Mouse (Mus musculus): ENCODE data around the gene Igsf10. TPM values are rescaled to one million over a fixed set of nuclear protein-coding genes. Genes with fewer than 3 reads are reported as not detected.

The Igsf10 gene
- total and polyA plus RNA-seq, 2 experiments from 2014 or later: 3.6 to 6.5 TPM

GRCm38 (mm10) chr3:59321278-59321876 is 22.8 kb downstream of the Igsf10 start:
- Histone ChIP-seq H3K4me3 (ENCODE audit: low read depth, low read length) (no peak overlapping the region), H3K27me3 (ENCODE audit: insufficient read depth, low read length) (no peaks in the 10 kb centered on the region), H3K9ac (replicated peaks; ENCODE audit: low read length, poor library complexity, severe bottlenecking) (no peak overlapping the region), H3K4me1 (ENCODE audit: insufficient read depth, low read length) (no peaks in the 10 kb centered on the region), H3K27ac (ENCODE audit: low read depth, low read length) (no peak overlapping the region), H3K9me3 (ENCODE audit: low read length) (no peaks in the 10 kb centered on the region), H3K36me3 (ENCODE audit: insufficient read depth, low read length) (0 out of 2 replicates have a peak, but pooled peaks cover 12% of the 10 kb centered on the region), H3K4me2 (ENCODE audit: low read depth, low read length, poor library complexity, severe bottlenecking) (no peak overlapping the region)
- ATAC-seq (ENCODE audit: low FRiP score) (peak; percentile 51; the same call in 1 of the 2 replicates), DNase-seq (ENCODE audit: low spot score) (peak; percentile 78)
- peak; percentile 89 for TF ChIP-seq CTCF (IDR thresholded peaks at IDR 0.05)
- 46% methylated on average over 7 of the region's 7 CpGs for WGBS

DNA sequence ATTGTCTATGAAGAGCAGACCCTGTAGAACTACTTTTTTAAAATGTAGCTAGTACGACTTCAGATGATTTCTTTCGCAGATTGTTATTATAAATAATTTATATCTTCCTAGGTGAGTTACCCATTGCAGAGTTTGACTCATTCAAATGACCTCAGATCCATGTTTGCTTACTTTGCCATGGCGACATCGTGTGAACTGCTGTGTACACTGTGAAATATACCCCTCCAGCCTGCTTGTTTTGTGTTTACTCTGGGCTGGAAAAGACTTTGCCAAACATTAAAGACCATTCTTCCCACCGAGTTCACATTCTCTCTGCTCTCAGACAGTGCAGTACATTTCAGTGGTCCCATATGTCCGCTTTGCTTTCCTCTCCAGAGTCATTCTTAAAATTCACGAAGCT is 28.1 kb downstream of the Igsf10 start:
- TF ChIP-seq CTCF (IDR thresholded peaks at IDR 0.05): no peak
- no peaks in the 10 kb centered on the region for H3K9me3 ChIP-seq (ENCODE audit: low read length)
- no peak overlapping the region for H3K4me3 ChIP-seq (ENCODE audit: low read depth, low read length)
- no peak overlapping the region for H3K4me2 ChIP-seq (ENCODE audit: low read depth, low read length, poor library complexity, severe bottlenecking)
- no peak for DNase-seq (ENCODE audit: low spot score)
- WGBS: 79% methylated on average over 7 of the region's 7 CpGs
- H3K4me1 ChIP-seq (ENCODE audit: insufficient read depth, low read length): no peaks in the 10 kb centered on the region
- ATAC-seq (ENCODE audit: low FRiP score): no peak
- H3K27ac ChIP-seq (ENCODE audit: low read depth, low read length): no peak overlapping the region
- H3K36me3 ChIP-seq (ENCODE audit: insufficient read depth, low read length): peaks cover 15% of the 10 kb centered on the region; the same call in 1 of the 2 replicates
- H3K27me3 ChIP-seq (ENCODE audit: insufficient read depth, low read length): no peaks in the 10 kb centered on the region
- no peak overlapping the region for H3K9ac ChIP-seq (replicated peaks; ENCODE audit: low read length, poor library complexity, severe bottlenecking)

DNA sequence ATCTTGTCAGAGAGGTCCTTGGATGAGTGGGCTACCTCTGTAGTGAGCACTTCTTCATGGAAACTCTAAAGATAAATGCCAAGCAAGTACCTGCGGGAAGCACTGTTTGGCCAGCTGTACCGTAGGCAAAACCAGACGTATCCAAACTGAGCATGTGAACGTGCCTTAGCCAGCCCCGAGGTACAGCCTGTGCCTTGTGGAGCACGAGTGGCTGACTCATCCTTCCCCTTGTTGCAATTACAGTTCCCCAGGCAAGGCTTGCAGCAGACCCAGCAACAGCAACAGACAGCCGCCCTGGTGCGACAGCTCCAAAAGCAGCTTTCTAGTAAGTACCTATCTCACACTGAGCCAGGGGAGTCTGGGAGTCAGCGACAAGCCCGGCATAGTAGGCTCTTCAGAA is 31.6 kb downstream of the Igsf10 start:
- ATAC-seq (ENCODE audit: low FRiP score) (no peak), DNase-seq (ENCODE audit: low spot score) (no peak)
- Histone ChIP-seq H3K27me3 (ENCODE audit: insufficient read depth, low read length) (no peaks in the 10 kb centered on the region), H3K36me3 (ENCODE audit: insufficient read depth, low read length) (peaks cover 2% of the 10 kb centered on the region; the same call in 1 of the 2 replicates), H3K27ac (ENCODE audit: low read depth, low read length) (no peak overlapping the region), H3K9me3 (ENCODE audit: low read length) (no peaks in the 10 kb centered on the region), H3K4me1 (ENCODE audit: insufficient read depth, low read length) (no peaks in the 10 kb centered on the region), H3K4me2 (ENCODE audit: low read depth, low read length, poor library complexity, severe bottlenecking) (no peak overlapping the region), H3K9ac (replicated peaks; ENCODE audit: low read length, poor library complexity, severe bottlenecking) (no peak overlapping the region), H3K4me3 (ENCODE audit: low read depth, low read length) (no peak overlapping the region)
- TF ChIP-seq CTCF (IDR thresholded peaks at IDR 0.05): no peak
- 90% methylated on average over 10 of the region's 10 CpGs for WGBS

DNA sequence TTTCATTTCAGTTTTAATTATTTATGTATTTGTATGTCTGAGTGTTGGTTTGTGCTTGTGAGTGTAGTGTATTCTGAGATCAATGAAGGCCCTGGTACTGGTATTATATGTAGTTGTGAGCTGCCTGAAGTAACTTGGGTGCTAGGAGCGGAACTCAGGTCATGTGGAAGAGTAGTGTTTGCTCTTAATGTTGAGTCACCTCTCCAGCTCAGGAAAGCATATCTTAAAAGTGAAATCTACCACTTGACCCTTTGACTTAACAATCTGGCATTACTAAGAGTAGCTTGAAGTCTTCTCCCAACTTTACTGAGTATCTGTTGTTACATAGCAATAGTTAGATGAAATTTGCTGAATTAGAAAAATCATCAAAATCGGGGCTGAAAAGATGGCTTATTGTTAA is 38.7 kb downstream of the Igsf10 start:
- Histone ChIP-seq H3K4me3 (ENCODE audit: low read depth, low read length) (no peak overlapping the region), H3K27me3 (ENCODE audit: insufficient read depth, low read length) (no peaks in the 10 kb centered on the region), H3K36me3 (ENCODE audit: insufficient read depth, low read length) (no peaks in the 10 kb centered on the region), H3K9me3 (ENCODE audit: low read length) (no peaks in the 10 kb centered on the region), H3K4me1 (ENCODE audit: insufficient read depth, low read length) (no peaks in the 10 kb centered on the region), H3K4me2 (ENCODE audit: low read depth, low read length, poor library complexity, severe bottlenecking) (no peak overlapping the region), H3K27ac (ENCODE audit: low read depth, low read length) (no peak overlapping the region), H3K9ac (replicated peaks; ENCODE audit: low read length, poor library complexity, severe bottlenecking) (no peak overlapping the region)
- no peak for ATAC-seq (ENCODE audit: low FRiP score)
- DNase-seq (ENCODE audit: low spot score): no peak
- TF ChIP-seq CTCF (IDR thresholded peaks at IDR 0.05): no peak
- WGBS: 96% methylated on average over 2 of the region's 2 CpGs

DNA sequence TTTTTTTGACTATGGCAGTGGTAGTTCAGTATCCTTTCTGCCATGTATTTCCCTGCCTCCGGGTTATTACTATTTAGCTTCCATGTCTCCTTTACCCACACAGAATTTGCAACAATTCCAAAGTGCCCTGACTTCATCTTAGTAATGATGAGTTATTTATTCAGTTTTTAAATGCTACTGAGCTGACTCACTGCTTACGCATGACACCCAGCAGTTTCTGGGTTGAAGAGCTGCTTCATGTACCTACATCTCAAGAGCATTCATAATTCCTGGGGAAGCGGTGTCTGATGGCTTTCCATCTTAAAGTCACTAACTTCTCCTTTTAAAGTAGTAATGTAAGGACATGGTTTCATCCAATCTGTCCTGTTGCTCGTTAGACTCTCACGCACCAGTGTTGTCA is 39.2 kb downstream of the Igsf10 start:
- WGBS: 96% methylated on average over 5 of the region's 5 CpGs
- Histone ChIP-seq H3K4me3 (ENCODE audit: low read depth, low read length) (no peak overlapping the region), H3K4me1 (ENCODE audit: insufficient read depth, low read length) (no peaks in the 10 kb centered on the region), H3K9ac (replicated peaks; ENCODE audit: low read length, poor library complexity, severe bottlenecking) (no peak overlapping the region), H3K27ac (ENCODE audit: low read depth, low read length) (no peak overlapping the region), H3K36me3 (ENCODE audit: insufficient read depth, low read length) (no peaks in the 10 kb centered on the region), H3K4me2 (ENCODE audit: low read depth, low read length, poor library complexity, severe bottlenecking) (no peak overlapping the region), H3K9me3 (ENCODE audit: low read length) (no peaks in the 10 kb centered on the region), H3K27me3 (ENCODE audit: insufficient read depth, low read length) (no peaks in the 10 kb centered on the region)
- no peak for DNase-seq (ENCODE audit: low spot score)
- no peak for TF ChIP-seq CTCF (IDR thresholded peaks at IDR 0.05)
- ATAC-seq (ENCODE audit: low FRiP score): no peak

DNA sequence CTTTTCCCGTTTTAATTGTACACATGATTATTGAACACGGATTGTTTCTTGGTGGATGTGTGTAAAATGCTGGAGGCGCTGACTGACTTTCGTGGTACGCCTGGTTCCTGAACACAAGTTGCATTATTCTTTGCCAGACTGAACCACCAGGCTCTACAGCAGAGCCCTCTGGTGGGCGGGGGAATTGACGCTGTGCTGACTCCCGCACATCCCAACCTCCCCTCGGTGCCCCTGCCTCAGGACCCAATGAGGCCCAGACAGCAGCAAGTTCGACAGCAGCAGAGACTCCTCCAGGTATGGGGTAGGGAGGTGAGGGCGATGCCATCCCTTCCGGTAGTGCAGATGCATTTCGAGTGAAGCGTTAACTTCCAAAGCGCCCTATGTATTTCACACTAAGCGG is 46.5 kb downstream of the Igsf10 start:
- TF ChIP-seq CTCF (IDR thresholded peaks at IDR 0.05): no peak
- Histone ChIP-seq H3K27ac (ENCODE audit: low read depth, low read length) (no peak overlapping the region), H3K4me3 (ENCODE audit: low read depth, low read length) (no peak overlapping the region), H3K9ac (replicated peaks; ENCODE audit: low read length, poor library complexity, severe bottlenecking) (no peak overlapping the region), H3K4me1 (ENCODE audit: insufficient read depth, low read length) (no peaks in the 10 kb centered on the region), H3K27me3 (ENCODE audit: insufficient read depth, low read length) (no peaks in the 10 kb centered on the region), H3K9me3 (ENCODE audit: low read length) (no peaks in the 10 kb centered on the region), H3K36me3 (ENCODE audit: insufficient read depth, low read length) (0 out of 2 replicates have a peak, but pooled peaks cover 9% of the 10 kb centered on the region), H3K4me2 (ENCODE audit: low read depth, low read length, poor library complexity, severe bottlenecking) (no peak overlapping the region)
- no peak for DNase-seq (ENCODE audit: low spot score)
- WGBS: 85% methylated on average over 16 of the region's 16 CpGs
- no peak for ATAC-seq (ENCODE audit: low FRiP score)
